Comparison of ENCODE assay signal across 7 mouse cellular contexts in genomic region chr16:32608712-32609400, GRCm38 (mm10). TPM values are rescaled to one million over a fixed set of nuclear protein-coding genes. Genes with fewer than 3 reads are reported as not detected.
DNase-seq lines count a peak whose midpoint lies in the region; ATAC-seq lines count a peak whose summit lies in the region.

Gene Tfrc, plus strand, starts transcription at chr16:32608920.

- WGBS in intestine, embryonic 16.5 days = under 1% methylated on average over 72 of the region's 73 CpGs
- WGBS in midbrain, embryonic 11.5 days = under 1% methylated on average over 72 of the region's 73 CpGs

- peak within 1 kb of the TSS; percentile 92 for H3K9ac ChIP-seq in intestine, embryonic 16.5 days (ENCODE audit: low read depth, low read length)
- peak within 1 kb of the TSS; percentile 86 for H3K9ac ChIP-seq in midbrain, embryonic 11.5 days (ENCODE audit: low read length)

- H3K4me2 ChIP-seq in intestine, embryonic 16.5 days (ENCODE audit: low read depth, low read length) = peak within 1 kb of the TSS; percentile 69
- peak within 1 kb of the TSS; percentile 62 for H3K4me2 ChIP-seq in midbrain, embryonic 11.5 days

- H3K27ac ChIP-seq in intestine, embryonic 16.5 days (ENCODE audit: low read length) = peak within 1 kb of the TSS; percentile 96
- peak within 1 kb of the TSS; percentile 87 for H3K27ac ChIP-seq in midbrain, embryonic 11.5 days (ENCODE audit: low read depth, low read length)

- H3K36me3 ChIP-seq in intestine, embryonic 16.5 days (ENCODE audit: control insufficient read depth, insufficient read depth, low read length) = no peaks in the 10 kb centered on the region
- H3K36me3 ChIP-seq in midbrain, embryonic 11.5 days (ENCODE audit: control insufficient read depth, insufficient read depth, low read length) = no peaks in the 10 kb centered on the region

- H3K9me3 ChIP-seq in intestine, embryonic 16.5 days (ENCODE audit: control insufficient read depth, low read length) = no peaks in the 10 kb centered on the region
- H3K9me3 ChIP-seq in midbrain, embryonic 11.5 days (ENCODE audit: control insufficient read depth, low read length) = no peaks in the 10 kb centered on the region

- DNase-seq in adrenal gland, adult 8-10 months = peak; percentile 96
- DNase-seq in embryo, embryonic 9.5 days (ENCODE audit: extremely low spot score) = peak; percentile 98
- DNase-seq in gastrocnemius, postnatal 4 days (ENCODE audit: low spot score in 2 of 2) = peak; percentile 85 to 92
- DNase-seq in left cerebral cortex, postnatal 36 days (ENCODE audit: low spot score in 2 of 2) = peak; percentile 95 to 98
- DNase-seq in midbrain, embryonic 11.5 days (ENCODE audit: low spot score, missing footprints) = peak; percentile 100
- peak; percentile 99 for DNase-seq in skeletal muscle tissue, adult 2 months (ENCODE audit: low read depth, low spot score)

- peak within 1 kb of the TSS; percentile 84 for H3K4me3 ChIP-seq in intestine, embryonic 16.5 days (ENCODE audit: low read length)
- peak within 1 kb of the TSS; percentile 72 for H3K4me3 ChIP-seq in midbrain, embryonic 11.5 days (ENCODE audit: low read depth, low read length)

- peaks cover 5% of the 10 kb centered on the region for H3K4me1 ChIP-seq in intestine, embryonic 16.5 days (ENCODE audit: control insufficient read depth, insufficient read depth, low read length)
- peaks cover 7% of the 10 kb centered on the region for H3K4me1 ChIP-seq in midbrain, embryonic 11.5 days (ENCODE audit: control insufficient read depth, insufficient read depth, low read length)

- H3K27me3 ChIP-seq in intestine, embryonic 16.5 days (replicated peaks; ENCODE audit: control insufficient read depth, insufficient read depth, low read length) = no peaks in the 10 kb centered on the region
- H3K27me3 ChIP-seq in midbrain, embryonic 11.5 days (ENCODE audit: control insufficient read depth, insufficient read depth, low read length) = no peaks in the 10 kb centered on the region

- intact Hi-C loops in left cerebral cortex, postnatal 36 days (cut with DNase I) = loop anchor here (1.0 kb wide), 1 partner anchor 93 kb away; no protein-coding TSS in a partner anchor

- peak; percentile 97 for ATAC-seq in intestine, embryonic 16.5 days
- ATAC-seq in midbrain, embryonic 11.5 days (ENCODE audit: low FRiP score) = peak; percentile 97

RNA-seq across cellular contexts. Expression of gene Tfrc, which starts in this region (rescaled TPM):
- 10 to 100 TPM; 17.5 to 46.5 (median 26.6) TPM for total RNA-seq in adrenal gland, adult 8-10 months (2022)
- total RNA-seq in gastrocnemius, postnatal 4 days (2021) = 100 to 1,000 TPM in 1 of 2 experiments, 10 to 100 TPM in 1; 83.5 to 124 TPM
- 56.4 and 64.9 TPM in 2 replicates for polyA plus RNA-seq in intestine, embryonic 16.5 days (2015; fragmentation: Nextera tagmentation; extraction: Ambion mirVana)
- total RNA-seq in left cerebral cortex, postnatal 36 days (2021) = 10 to 100 TPM; 78.8 to 81.9 TPM
- 87.1 and 89.3 TPM in 2 replicates for polyA plus RNA-seq in midbrain, embryonic 11.5 days (2014; fragmentation: Nextera tagmentation; extraction: Ambion mirVana)

Comparison
In these comparisons a context has a peak if more than half of its experiments do, and no peak if none do; other contexts are left out.
1. Peak in every context shown above with its lines: DNase-seq, ATAC-seq, H3K4me3 ChIP-seq and H3K27ac ChIP-seq.